In genomic region chr5:66886410-66887120, GRCm38 (mm10) we compare ENCODE assay signal across 22 mouse cellular contexts.
DNase-seq lines count a peak whose midpoint lies in the region; ATAC-seq and TF ChIP-seq lines count a peak whose summit lies in the region.
"Had no signal": no experiment of that assay in that cellular context is flagged by ENCODE, and none has a peak within 500 bp of the region (broad histone marks: within the 10 kb centered on the region; RNA-seq: fewer than 3 reads in every experiment).

No protein-coding gene starts in this region.

- no peaks in the 10 kb centered on the region for H3K27me3 ChIP-seq in limb, embryonic 11.5 days (ENCODE audit: control insufficient read depth, insufficient read depth, low read length)
- no peaks in the 10 kb centered on the region for H3K27me3 ChIP-seq in lung, embryonic 16.5 days (ENCODE audit: control insufficient read depth, insufficient read depth, low read depth, low read length)
- no peaks in the 10 kb centered on the region for H3K27me3 ChIP-seq in intestine, embryonic 15.5 days (replicated peaks)
- H3K27me3 ChIP-seq: CH12.LX; forebrain, embryonic 13.5 days; heart, embryonic 15.5 days; hindbrain, embryonic 13.5 days; Patski had no signal

- H3K4me2 ChIP-seq in limb, embryonic 11.5 days (ENCODE audit: low read depth, severe bottlenecking), result no peak overlapping the region
- no peak overlapping the region for H3K4me2 ChIP-seq in lung, embryonic 16.5 days (ENCODE audit: low read depth, low read length)
- no peak overlapping the region for H3K4me2 ChIP-seq in intestine, embryonic 15.5 days (replicated peaks)
- H3K4me2 ChIP-seq: forebrain, embryonic 13.5 days; heart, embryonic 11.5 days; heart, embryonic 15.5 days; hindbrain, embryonic 13.5 days had no signal

- H3K36me3 ChIP-seq in limb, embryonic 11.5 days (ENCODE audit: control insufficient read depth, insufficient read depth, low read length), result no peaks in the 10 kb centered on the region
- no peaks in the 10 kb centered on the region for H3K36me3 ChIP-seq in lung, embryonic 16.5 days (ENCODE audit: control insufficient read depth, insufficient read depth, low read length)
- H3K36me3 ChIP-seq in intestine, embryonic 15.5 days, result no peaks in the 10 kb centered on the region
- H3K36me3 ChIP-seq: embryonic facial prominence, embryonic 10.5 days; heart, embryonic 15.5 days had no signal

- no peak overlapping the region for H3K9ac ChIP-seq in limb, embryonic 11.5 days (ENCODE audit: low read length)
- no peak overlapping the region for H3K9ac ChIP-seq in lung, embryonic 16.5 days (ENCODE audit: low read length)
- no peak overlapping the region for H3K9ac ChIP-seq in intestine, embryonic 15.5 days
- H3K9ac ChIP-seq: forebrain, embryonic 13.5 days; heart, embryonic 15.5 days; hindbrain, embryonic 13.5 days had no signal

- H3K27ac ChIP-seq in limb, embryonic 11.5 days (replicated peaks; ENCODE audit: low read depth, low read length), result 0 out of 2 replicates have a peak overlapping the region, but pooled peaks have one; percentile 47
- peak overlapping the region; percentile 77 for H3K27ac ChIP-seq in lung, embryonic 16.5 days (ENCODE audit: low read length)
- H3K27ac ChIP-seq in intestine, embryonic 15.5 days, result no peak overlapping the region
- H3K27ac ChIP-seq: embryonic facial prominence, embryonic 10.5 days; forebrain, embryonic 13.5 days; heart, embryonic 15.5 days; hindbrain, embryonic 13.5 days had no signal

- H3K4me1 ChIP-seq in lung, adult 2 months (ENCODE audit: control insufficient read depth, insufficient read depth, low read length), result peaks cover 13% of the 10 kb centered on the region
- H3K4me1 ChIP-seq in limb, embryonic 11.5 days (ENCODE audit: control insufficient read depth, insufficient read depth, low read length), result no peaks in the 10 kb centered on the region
- H3K4me1 ChIP-seq in lung, embryonic 16.5 days (replicated peaks; ENCODE audit: control insufficient read depth, insufficient read depth, low read length), result peaks cover 29% of the 10 kb centered on the region
- H3K4me1 ChIP-seq in intestine, embryonic 15.5 days (replicated peaks), result no peaks in the 10 kb centered on the region

- 63% methylated on average over 5 of the region's 5 CpGs for WGBS in lung, adult 2 months
- whole genome bisulfite sequencing in limb, embryonic 11.5 days, result 50% methylated on average over 5 of the region's 5 CpGs
- WGBS in lung, embryonic 16.5 days, result 50% methylated on average over 5 of the region's 5 CpGs
- 77% methylated on average over 5 of the region's 5 CpGs for WGBS in intestine, embryonic 15.5 days

- ATAC-seq in limb, embryonic 11.5 days (ENCODE audit: insufficient number of reproducible peaks, low FRiP score, low TSS enrichment, low read depth), result no peak
- ATAC-seq in lung, embryonic 16.5 days (ENCODE audit: low read depth), result peak; percentile 90
- no peak for ATAC-seq in intestine, embryonic 15.5 days
- ATAC-seq: activated CD4-positive, CD25-positive, alpha-beta regulatory T cell, adult 4 months; forebrain, embryonic 13.5 days; Patski had no signal

- DNase-seq in lung, adult 18-20 months, result peak; percentile 35 to 45
- DNase-seq in lung, adult 2 months, result no peak
- peak; percentile 51 for DNase-seq in limb, embryonic 11.5 days (ENCODE audit: low spot score)
- peak; percentile 76 for DNase-seq in lung, postnatal 36 days
- DNase-seq in kidney, postnatal 4 days, result no peak
- no peak for DNase-seq in layer of hippocampus, postnatal 36 days
- DNase-seq: adrenal gland, postnatal 14 days; cerebellum, adult 11-12 months; cerebellum, adult 9-10 months; gastrocnemius, postnatal 36 days; heart, adult 18-20 months; heart, postnatal 14 days had no signal

- no peaks in the 10 kb centered on the region; the same call in 1 of the 2 replicates for H3K9me3 ChIP-seq in limb, embryonic 11.5 days (ENCODE audit: control insufficient read depth, low read length)
- peaks cover 4% of the 10 kb centered on the region; the same call in 1 of the 2 replicates for H3K9me3 ChIP-seq in lung, embryonic 16.5 days (ENCODE audit: control insufficient read depth, low read length)
- 0 out of 2 replicates have a peak, but pooled peaks cover 3% of the 10 kb centered on the region for H3K9me3 ChIP-seq in intestine, embryonic 15.5 days
- H3K9me3 ChIP-seq: heart, embryonic 15.5 days had no signal

- TF ChIP-seq CTCF in lung, adult 2 months (IDR thresholded peaks at IDR 0.05; ENCODE audit: insufficient read depth, low read length), result no peak

- no peak for TF ChIP-seq POLR2A in lung, adult 2 months (IDR thresholded peaks at IDR 0.05; ENCODE audit: borderline replicate concordance, extremely low read depth, low read depth, low read length)

- H3K4me3 ChIP-seq in lung, adult 2 months (replicated peaks; ENCODE audit: extremely low read depth, low read depth, low read length), result no peak overlapping the region
- no peak overlapping the region for H3K4me3 ChIP-seq in limb, embryonic 11.5 days (ENCODE audit: low read depth, low read length)
- H3K4me3 ChIP-seq in lung, embryonic 16.5 days (ENCODE audit: low read length), result no peak overlapping the region
- no peak overlapping the region for H3K4me3 ChIP-seq in intestine, embryonic 15.5 days (replicated peaks)
- H3K4me3 ChIP-seq: embryonic facial prominence, embryonic 10.5 days; forebrain, embryonic 13.5 days; heart, embryonic 15.5 days; hindbrain, embryonic 13.5 days had no signal

Comparison
In these comparisons a context has a peak if more than half of its experiments do, and no peak if none do; other contexts are left out.
1. DNase-seq: peak in lung, adult 18-20 months (2 of 2), limb, embryonic 11.5 days (single experiment) and lung, postnatal 36 days (single experiment); none in lung, adult 2 months (single experiment), kidney, postnatal 4 days (0 of 2) and layer of hippocampus, postnatal 36 days (0 of 2).